Mouse (Mus musculus): ENCODE results near the gene Ltbp2.

Gene Ltbp2

GRCm38 (mm10) chr12:84880091-84880490 is 3.8 kb upstream of the Ltbp2 start:
- DNase-seq (ENCODE audit: low spot score) = no peak

GRCm38 (mm10) chr12:84875761-84876480 is 411 bp downstream of the Ltbp2 start:
- DNase-seq (ENCODE audit: low spot score) = peak; percentile 31

GRCm38 (mm10) chr12:84873434-84873833 is 2.9 kb downstream of the Ltbp2 start:
- DNase-seq (ENCODE audit: low spot score) = peak; percentile 82

- DNase-seq (ENCODE audit: low spot score) = no peak
These were observed 4.0 kb downstream of the Ltbp2 start for GRCm38 (mm10) chr12:84872310-84872709.

- DNase-seq (ENCODE audit: low spot score) = no peak
These were observed 10.9 kb downstream of the Ltbp2 start for GRCm38 (mm10) chr12:84865431-84865830.

GRCm38 (mm10) chr12:84864801-84865200 is 11.5 kb downstream of the Ltbp2 start:
- DNase-seq (ENCODE audit: low spot score) = no peak

GRCm38 (mm10) chr12:84863196-84863595 is 13.1 kb downstream of the Ltbp2 start:
- DNase-seq (ENCODE audit: low spot score) = no peak

- DNase-seq (ENCODE audit: low spot score) = no peak
These were observed 14.0 kb downstream of the Ltbp2 start for GRCm38 (mm10) chr12:84862136-84862910.

GRCm38 (mm10) chr12:84858149-84859113 is 17.9 kb downstream of the Ltbp2 start:
- DNase-seq (ENCODE audit: low spot score) = no peak

GRCm38 (mm10) chr12:84857706-84858105 is 18.6 kb downstream of the Ltbp2 start:
- DNase-seq (ENCODE audit: low spot score) = no peak

GRCm38 (mm10) chr12:84856532-84856931 is 19.8 kb downstream of the Ltbp2 start:
- no peak for DNase-seq (ENCODE audit: low spot score)

GRCm38 (mm10) chr12:84855084-84855625 is 21.2 kb downstream of the Ltbp2 start:
- no peak for DNase-seq (ENCODE audit: low spot score)

- no peak for DNase-seq (ENCODE audit: low spot score)
These were observed 21.8 kb downstream of the Ltbp2 start for GRCm38 (mm10) chr12:84854392-84855033.

- no peak for DNase-seq (ENCODE audit: low spot score)
These were observed 24.8 kb downstream of the Ltbp2 start for GRCm38 (mm10) chr12:84851403-84852040.

GRCm38 (mm10) chr12:84847882-84848281 is 28.4 kb downstream of the Ltbp2 start:
- no peak for DNase-seq (ENCODE audit: low spot score)

- DNase-seq (ENCODE audit: low spot score) = no peak
These were observed 28.9 kb downstream of the Ltbp2 start for GRCm38 (mm10) chr12:84847480-84847879.

- no peak for DNase-seq (ENCODE audit: low spot score)
These were observed 29.7 kb downstream of the Ltbp2 start for GRCm38 (mm10) chr12:84846594-84847014.

- no peak for DNase-seq (ENCODE audit: low spot score)
These were observed 33.6 kb downstream of the Ltbp2 start for GRCm38 (mm10) chr12:84842706-84843105.

GRCm38 (mm10) chr12:84841158-84842140 is 34.9 kb downstream of the Ltbp2 start:
- no peak for DNase-seq (ENCODE audit: low spot score)

GRCm38 (mm10) chr12:84840734-84841133 is 35.6 kb downstream of the Ltbp2 start:
- no peak for DNase-seq (ENCODE audit: low spot score)

Measured in retina, embryonic 14.5 days (tissue).